Comparison of ENCODE assay signal across 8 mouse cellular contexts in the genomic region with DNA sequence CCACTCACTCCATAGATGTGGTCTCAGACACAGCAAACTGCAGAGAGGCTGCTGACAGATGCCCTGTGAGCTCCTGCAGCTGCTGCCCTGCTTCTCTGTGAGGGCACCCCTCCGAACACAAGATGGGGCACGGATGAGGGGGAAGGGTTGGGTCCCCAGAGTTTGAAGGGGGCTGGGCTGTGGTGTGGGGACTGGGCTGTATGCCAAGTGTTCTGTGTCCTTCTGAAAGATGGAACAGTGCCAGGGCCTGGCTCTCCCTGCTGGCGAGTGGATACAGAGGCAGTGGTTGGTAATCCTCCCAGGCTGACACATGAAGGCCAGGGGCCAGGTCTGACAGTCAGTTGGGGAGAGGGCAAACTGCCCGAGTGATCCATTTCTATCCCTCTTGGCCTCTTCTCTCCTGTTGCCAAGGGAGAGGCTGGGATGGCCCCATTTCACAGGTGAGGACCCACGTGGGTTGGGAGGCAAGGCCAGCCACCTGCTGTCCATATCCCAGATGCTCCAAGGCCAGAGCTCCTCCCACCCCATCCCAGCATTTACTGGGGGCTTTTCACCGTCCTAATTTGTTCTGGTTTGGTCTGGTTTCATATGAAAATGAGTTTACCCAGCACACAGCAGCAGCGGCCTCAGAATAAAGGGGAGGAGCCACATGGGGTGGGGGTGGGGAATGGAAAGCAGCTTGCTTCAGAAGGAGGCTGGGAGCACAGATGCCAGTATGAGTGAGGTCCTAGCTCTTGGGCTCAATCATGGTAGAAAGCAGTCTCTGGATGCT.
A peak's percentile ranks its signal among the peaks of the same experiment; 100 is the strongest.
DNase-seq lines count a peak whose midpoint lies in the region; ATAC-seq and TF ChIP-seq lines count a peak whose summit lies in the region.
"Had no signal": no experiment of that assay in that cellular context is flagged by ENCODE, and none has a peak within 500 bp of the region (broad histone marks: within the 10 kb centered on the region; RNA-seq: fewer than 3 reads in every experiment).

No protein-coding gene starts in this region.

- no peak for TF ChIP-seq CTCF in intestine, postnatal 0 days (IDR thresholded peaks at IDR 0.05; ENCODE audit: low read depth)
- TF ChIP-seq CTCF in layer of hippocampus, adult 2 months (conservative IDR thresholded peaks at IDR 0.05): no peak

- DNase-seq in intestine, embryonic 14.5 days (ENCODE audit: low spot score): no peak
- peak; percentile 28 for DNase-seq in brain, adult 2 months (ENCODE audit: low read depth, low spot score)
- DNase-seq in layer of hippocampus, adult 2 months (ENCODE audit: low spot score in 2 of 2): no peak
- DNase-seq: liver, embryonic 13.5 days had no signal

- ATAC-seq in intestine, embryonic 14.5 days (replicated peaks; ENCODE audit: low FRiP score, low TSS enrichment, low read depth): peak; percentile 45; the same call in 1 of the 2 replicates
- no peak for ATAC-seq in intestine, postnatal 0 days
- ATAC-seq in forebrain, embryonic 13.5 days: peak; percentile 86
- ATAC-seq in midbrain, embryonic 13.5 days: peak; percentile 89
- ATAC-seq in megakaryocyte-erythroid progenitor cell, adult 5-6 weeks (replicated peaks; ENCODE audit: low FRiP score, low TSS enrichment, poor library complexity, severe bottlenecking): no peak

- no peaks in the 10 kb centered on the region for H3K9me3 ChIP-seq in intestine, embryonic 14.5 days (ENCODE audit: control insufficient read depth, low read length)
- no peaks in the 10 kb centered on the region for H3K9me3 ChIP-seq in intestine, postnatal 0 days (ENCODE audit: control insufficient read depth)
- H3K9me3 ChIP-seq in forebrain, embryonic 13.5 days (replicated peaks): no peaks in the 10 kb centered on the region
- H3K9me3 ChIP-seq in midbrain, embryonic 13.5 days: no peaks in the 10 kb centered on the region
- H3K9me3 ChIP-seq: liver, embryonic 13.5 days had no signal

- no peak overlapping the region for H3K9ac ChIP-seq in intestine, embryonic 14.5 days (ENCODE audit: low read length)
- H3K9ac ChIP-seq in intestine, postnatal 0 days (ENCODE audit: low read depth, low read length): no peak overlapping the region
- no peak overlapping the region for H3K9ac ChIP-seq in forebrain, embryonic 13.5 days
- H3K9ac ChIP-seq in midbrain, embryonic 13.5 days (replicated peaks): no peak overlapping the region
- H3K9ac ChIP-seq: liver, embryonic 13.5 days had no signal

- H3K4me1 ChIP-seq in intestine, embryonic 14.5 days (replicated peaks; ENCODE audit: control insufficient read depth, insufficient read depth, low read length): peaks cover 29% of the 10 kb centered on the region
- no peaks in the 10 kb centered on the region for H3K4me1 ChIP-seq in intestine, postnatal 0 days (replicated peaks; ENCODE audit: control insufficient read depth, insufficient read depth, low read length)
- peaks cover 51% of the 10 kb centered on the region for H3K4me1 ChIP-seq in forebrain, embryonic 13.5 days
- peaks cover 68% of the 10 kb centered on the region for H3K4me1 ChIP-seq in midbrain, embryonic 13.5 days (replicated peaks)
- H3K4me1 ChIP-seq: liver, embryonic 13.5 days had no signal

- H3K27me3 ChIP-seq in intestine, embryonic 14.5 days (replicated peaks; ENCODE audit: control insufficient read depth, insufficient read depth, low read length): no peaks in the 10 kb centered on the region
- H3K27me3 ChIP-seq in intestine, postnatal 0 days (replicated peaks; ENCODE audit: control insufficient read depth, insufficient read depth, low read length): no peaks in the 10 kb centered on the region
- H3K27me3 ChIP-seq in forebrain, embryonic 13.5 days: peaks cover 6% of the 10 kb centered on the region
- H3K27me3 ChIP-seq in midbrain, embryonic 13.5 days: no peaks in the 10 kb centered on the region
- H3K27me3 ChIP-seq: liver, embryonic 13.5 days had no signal

- no peak overlapping the region for H3K4me2 ChIP-seq in intestine, embryonic 14.5 days (ENCODE audit: low read length)
- H3K4me2 ChIP-seq in intestine, postnatal 0 days (replicated peaks; ENCODE audit: low read depth): no peak overlapping the region
- peak overlapping the region; percentile 33 for H3K4me2 ChIP-seq in forebrain, embryonic 13.5 days
- H3K4me2 ChIP-seq in midbrain, embryonic 13.5 days (replicated peaks): 0 out of 2 replicates have a peak overlapping the region, but pooled peaks have one; percentile 2
- H3K4me2 ChIP-seq: liver, embryonic 13.5 days had no signal

- no peaks in the 10 kb centered on the region for H3K36me3 ChIP-seq in intestine, embryonic 14.5 days (ENCODE audit: control insufficient read depth, insufficient read depth, low read length)
- H3K36me3 ChIP-seq in intestine, postnatal 0 days (ENCODE audit: control insufficient read depth, insufficient read depth): no peaks in the 10 kb centered on the region
- no peaks in the 10 kb centered on the region for H3K36me3 ChIP-seq in forebrain, embryonic 13.5 days (ENCODE audit: poor library complexity, severe bottlenecking)
- no peaks in the 10 kb centered on the region for H3K36me3 ChIP-seq in midbrain, embryonic 13.5 days
- H3K36me3 ChIP-seq: liver, embryonic 13.5 days had no signal

- no peak overlapping the region for H3K4me3 ChIP-seq in intestine, embryonic 14.5 days (ENCODE audit: low read depth, low read length)
- H3K4me3 ChIP-seq in intestine, postnatal 0 days (ENCODE audit: low read depth, low read length): no peak overlapping the region
- H3K4me3 ChIP-seq in forebrain, embryonic 13.5 days: no peak overlapping the region
- no peak overlapping the region for H3K4me3 ChIP-seq in midbrain, embryonic 13.5 days (replicated peaks)
- no peak overlapping the region for H3K4me3 ChIP-seq in layer of hippocampus, adult 2 months
- H3K4me3 ChIP-seq: liver, embryonic 13.5 days had no signal

- WGBS in intestine, embryonic 14.5 days: 35% methylated on average over 7 of the region's 7 CpGs
- WGBS in intestine, postnatal 0 days: 42% methylated on average over 7 of the region's 7 CpGs
- WGBS in forebrain, embryonic 13.5 days: 2% methylated on average over 7 of the region's 7 CpGs
- 7% methylated on average over 7 of the region's 7 CpGs for WGBS in midbrain, embryonic 13.5 days

- 0 out of 2 replicates have a peak overlapping the region, but pooled peaks have one; percentile 2 for H3K27ac ChIP-seq in intestine, embryonic 14.5 days (ENCODE audit: low read depth)
- H3K27ac ChIP-seq in intestine, postnatal 0 days (ENCODE audit: low read depth, low read length): no peak overlapping the region
- peak overlapping the region; percentile 89 for H3K27ac ChIP-seq in forebrain, embryonic 13.5 days
- peak overlapping the region; percentile 88 for H3K27ac ChIP-seq in midbrain, embryonic 13.5 days
- H3K27ac ChIP-seq in layer of hippocampus, adult 2 months: no peak overlapping the region
- H3K27ac ChIP-seq: liver, embryonic 13.5 days had no signal

Comparison
In these comparisons a context has a peak if more than half of its experiments do, and no peak if none do; other contexts are left out.
1. ATAC-seq: peak in intestine, embryonic 14.5 days (single experiment), forebrain, embryonic 13.5 days (single experiment) and midbrain, embryonic 13.5 days (single experiment); none in intestine, postnatal 0 days (single experiment) and megakaryocyte-erythroid progenitor cell, adult 5-6 weeks (single experiment).
2. H3K27ac ChIP-seq: peak in intestine, embryonic 14.5 days (single experiment), forebrain, embryonic 13.5 days (single experiment) and midbrain, embryonic 13.5 days (single experiment); none in intestine, postnatal 0 days (single experiment) and layer of hippocampus, adult 2 months (single experiment).
3. H3K4me2 ChIP-seq: peak in forebrain, embryonic 13.5 days (single experiment) and midbrain, embryonic 13.5 days (single experiment); none in intestine, embryonic 14.5 days (single experiment) and intestine, postnatal 0 days (single experiment).